Mouse (Mus musculus) ES-E14 (cell line): ENCODE data around the gene Fbxo6.

ENCODE experiments used
- CHD2 ChIP-seq: IDR thresholded peaks from 2 replicates; pipeline ENCODE4 v1.6.1; 2014; ENCODE audit warnings: mild to moderate bottlenecking, low read depth, low read length, inconsistent platforms
- MAFK ChIP-seq: IDR thresholded peaks from 2 replicates; pipeline ENCODE4 v1.6.1; 2014; ENCODE audit warnings: mild to moderate bottlenecking, low read depth, low read length, inconsistent platforms; ENCODE audit not compliant: insufficient read depth
- ZNF384 ChIP-seq: IDR thresholded peaks from 2 replicates; pipeline ENCODE4 v1.6.1; 2012; ENCODE audit warnings: low read depth, low read length, inconsistent platforms

GRCm38 (mm10) chr4:148130133-148130532 lies 21.8 kb downstream of the Fbxo6 start, which contains the start of gene Mad2l2:
- TF ChIP-seq MAFK (no peak), ZNF384 (no peak), CHD2 (no peak)
